Mouse (Mus musculus): ENCODE measurements around the gene Phactr2.
A peak's percentile ranks its signal among the peaks of the same experiment; 100 is the strongest.
"Not testable (repeated sequence)": the region's sequence is repeated elsewhere in the genome, so short reads cannot be mapped to it uniquely, and the experiment has no call there.

Phactr2 gene

GRCm38 (mm10) chr10:13473833-13474567 is at the start of gene Phactr2:
TSS of gene Phactr2 (minus strand) at chr10:13474412.
- DNase-seq (ENCODE audit: low read depth, low spot score): no peak

- DNase-seq (ENCODE audit: low read depth, low spot score): no peak
Measured at GRCm38 (mm10) chr10:13521857-13522256, 47.6 kb upstream of the Phactr2 start.

- no peak for DNase-seq (ENCODE audit: low read depth, low spot score)
Measured at GRCm38 (mm10) chr10:13502371-13502770, 28.2 kb upstream of the Phactr2 start.

GRCm38 (mm10) chr10:13501533-13501932 is 27.3 kb upstream of the Phactr2 start:
- DNase-seq (ENCODE audit: low read depth, low spot score): not testable (repeated sequence)

GRCm38 (mm10) chr10:13500938-13501496 is 26.8 kb upstream of the Phactr2 start:
- peak; percentile 53 for DNase-seq (ENCODE audit: low read depth, low spot score)

- DNase-seq (ENCODE audit: low read depth, low spot score): no peak
Measured at GRCm38 (mm10) chr10:13500473-13500872, 26.3 kb upstream of the Phactr2 start.

- no peak for DNase-seq (ENCODE audit: low read depth, low spot score)
Measured at GRCm38 (mm10) chr10:13499331-13499730, 25.1 kb upstream of the Phactr2 start, which contains the start of gene Fuca2. TSS of gene Fuca2 (plus strand) at chr10:13499540.

GRCm38 (mm10) chr10:13496315-13496714 is 22.1 kb upstream of the Phactr2 start:
- no peak for DNase-seq (ENCODE audit: low read depth, low spot score)

- DNase-seq (ENCODE audit: low read depth, low spot score): no peak
Measured at GRCm38 (mm10) chr10:13493978-13494686, 19.9 kb upstream of the Phactr2 start.

- no peak for DNase-seq (ENCODE audit: low read depth, low spot score)
Measured at GRCm38 (mm10) chr10:13489671-13490070, 15.5 kb upstream of the Phactr2 start.

GRCm38 (mm10) chr10:13485958-13486357 is 11.7 kb upstream of the Phactr2 start:
- DNase-seq (ENCODE audit: low read depth, low spot score): no peak

GRCm38 (mm10) chr10:13479341-13479740 is 5.1 kb upstream of the Phactr2 start:
- no peak for DNase-seq (ENCODE audit: low read depth, low spot score)

- no peak for DNase-seq (ENCODE audit: low read depth, low spot score)
Measured at GRCm38 (mm10) chr10:13475121-13475520, 909 bp upstream of the Phactr2 start.

GRCm38 (mm10) chr10:13474568-13474955 is 350 bp upstream of the Phactr2 start:
- no peak for DNase-seq (ENCODE audit: low read depth, low spot score)

GRCm38 (mm10) chr10:13473287-13473832 is 852 bp downstream of the Phactr2 start:
- no peak for DNase-seq (ENCODE audit: low read depth, low spot score)

- no peak for DNase-seq (ENCODE audit: low read depth, low spot score)
Measured at GRCm38 (mm10) chr10:13470236-13470635, 4.0 kb downstream of the Phactr2 start.

- not testable (repeated sequence) for DNase-seq (ENCODE audit: low read depth, low spot score)
Measured at GRCm38 (mm10) chr10:13468025-13468529, 6.1 kb downstream of the Phactr2 start.

GRCm38 (mm10) chr10:13466925-13467324 is 7.3 kb downstream of the Phactr2 start:
- no peak for DNase-seq (ENCODE audit: low read depth, low spot score)

GRCm38 (mm10) chr10:13464295-13464694 is 9.9 kb downstream of the Phactr2 start:
- not testable (repeated sequence) for DNase-seq (ENCODE audit: low read depth, low spot score)

- DNase-seq (ENCODE audit: low read depth, low spot score): no peak
Measured at GRCm38 (mm10) chr10:13453200-13453990, 20.8 kb downstream of the Phactr2 start.

- no peak for DNase-seq (ENCODE audit: low read depth, low spot score)
Measured at GRCm38 (mm10) chr10:13451640-13452039, 22.6 kb downstream of the Phactr2 start.
